Mouse (Mus musculus) liver, embryonic 15.5 days (tissue): Measurements from ENCODE around the gene Cdca4. TPM values are rescaled to one million over a fixed set of nuclear protein-coding genes. Genes with fewer than 3 reads are reported as not detected.

Source experiments
- ATAC-seq: fragments of 200-750 bp; cut with Nextera tagmentation; 2 replicates; pipeline ENCODE4 v1.8.0; 2017; ENCODE audit warnings: moderate number of reproducible peaks, mild to moderate bottlenecking, moderate library complexity; ENCODE audit not compliant: insufficient read depth
- H3K27ac ChIP-seq: fragments of 300-500 bp; sonication (generic); replicated peaks from 2 replicates; pipeline ENCODE4 v1.5.1; 2015; ENCODE audit warnings: mild to moderate bottlenecking, inconsistent platforms
- H3K27me3 ChIP-seq: fragments of 300-500 bp; sonication (generic); 2 replicates; pipeline ENCODE4 v1.6.1; 2015; ENCODE audit warnings: mild to moderate bottlenecking, inconsistent platforms
- H3K36me3 ChIP-seq: fragments of 300-500 bp; sonication (generic); replicated peaks from 2 replicates; pipeline ENCODE4 v1.6.1; 2015; ENCODE audit warnings: moderate library complexity, mild to moderate bottlenecking, inconsistent platforms
- H3K4me1 ChIP-seq: fragments of 300-500 bp; sonication (generic); replicated peaks from 2 replicates; pipeline ENCODE4 v1.6.1; 2015; ENCODE audit warnings: inconsistent platforms
- H3K4me2 ChIP-seq: fragments of 300-500 bp; sonication (generic); 2 replicates; pipeline ENCODE4 v1.6.1; 2015; ENCODE audit warnings: moderate library complexity, mild to moderate bottlenecking, inconsistent platforms
- H3K4me3 ChIP-seq: fragments of 300-500 bp; sonication (generic); replicated peaks from 2 replicates; pipeline ENCODE4 v1.5.1; 2015; ENCODE audit warnings: mild to moderate bottlenecking, inconsistent platforms
- H3K9ac ChIP-seq: fragments of 300-500 bp; sonication (generic); 2 replicates; pipeline ENCODE4 v1.6.1; 2015; ENCODE audit warnings: moderate library complexity, mild to moderate bottlenecking, inconsistent platforms
- H3K9me3 ChIP-seq: fragments of 300-500 bp; sonication (generic); replicated peaks from 2 replicates; pipeline ENCODE4 v1.6.1; 2016; ENCODE audit warnings: inconsistent platforms
- WGBS: fragments of 180-500 bp; shearing (Covaris S2); methylation state at CpG from one replicate; pipeline ENCODE4 v1.1.7; 2015; ENCODE audit warnings: mixed read lengths; ENCODE audit not compliant: insufficient replicate concordance; 5-methylcytosine and 5-hydroxymethylcytosine counted together
- polyA plus RNA-seq: library from polyadenylated mRNA; unstranded; fragments of >200 nt; fragmentation: Nextera tagmentation; extraction: Ambion mirVana; gene quantifications from 2 replicates; pipeline ENCODE4 v1.2.1, GENCODE M21; 2015

Cdca4 gene
- polyA plus RNA-seq, 1 experiment from 2014 or later = 62.9 TPM

DNA sequence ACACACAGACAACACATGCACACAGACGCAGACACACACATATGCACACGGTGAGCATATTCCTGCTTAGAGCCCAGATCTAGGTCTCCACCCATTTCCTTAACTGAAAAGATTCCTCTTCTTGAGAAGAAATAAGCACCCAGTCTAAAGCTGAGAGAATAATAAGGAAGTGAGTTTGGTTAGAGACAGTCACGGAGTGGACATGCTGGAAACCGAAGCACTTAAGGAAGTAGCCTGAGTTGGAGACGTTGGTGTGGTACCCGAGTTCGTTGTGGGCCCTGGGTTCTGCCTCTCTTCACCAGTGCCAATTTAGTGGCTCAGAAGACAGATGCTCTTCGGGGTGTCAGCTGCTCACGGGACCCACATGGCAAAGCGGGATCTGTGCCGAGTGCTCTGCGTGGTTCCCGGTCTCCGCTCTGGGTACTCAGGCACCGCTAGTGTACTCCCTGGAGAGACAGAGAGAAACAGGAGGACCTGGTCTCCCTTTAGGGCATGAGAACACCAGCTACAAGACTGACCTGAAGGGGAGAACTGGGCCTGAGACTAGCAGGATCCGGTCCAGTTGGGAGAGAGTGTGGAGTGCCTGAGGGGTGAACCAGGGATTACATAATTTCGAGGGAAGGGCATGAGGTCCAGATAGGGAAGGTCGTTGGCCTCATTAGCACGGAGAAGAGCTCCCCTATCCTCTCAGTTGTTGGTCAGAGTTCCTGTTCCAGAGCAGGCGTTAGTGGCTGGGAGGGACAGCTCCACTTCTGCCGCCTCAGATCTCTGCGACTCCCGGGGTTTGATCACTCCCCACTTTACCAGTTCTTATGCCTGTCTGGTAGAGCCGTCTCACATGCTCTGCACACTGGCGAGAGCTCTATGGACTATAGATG is 11.2 kb upstream of the Cdca4 start:
- Histone ChIP-seq H3K4me1 (no peaks in the 10 kb centered on the region), H3K4me3 (no peak overlapping the region), H3K9ac (no peak overlapping the region), H3K4me2 (no peak overlapping the region), H3K9me3 (0 out of 2 replicates have a peak, but pooled peaks cover 4% of the 10 kb centered on the region), H3K27ac (peak overlapping the region; percentile 55), H3K27me3 (no peaks in the 10 kb centered on the region), H3K36me3 (no peaks in the 10 kb centered on the region)
- ATAC-seq = peak; percentile 25; the same call in 1 of the 2 replicates
- WGBS = 52% methylated on average over 25 of the region's 25 CpGs

- Histone ChIP-seq H3K27me3 (no peaks in the 10 kb centered on the region), H3K9me3 (0 out of 2 replicates have a peak, but pooled peaks cover 4% of the 10 kb centered on the region), H3K4me3 (no peak overlapping the region), H3K9ac (no peak overlapping the region), H3K27ac (no peak overlapping the region), H3K4me1 (peaks cover 36% of the 10 kb centered on the region), H3K36me3 (0 out of 2 replicates have a peak, but pooled peaks cover 3% of the 10 kb centered on the region), H3K4me2 (no peak overlapping the region)
- WGBS = 56% methylated on average over 2 of the region's 2 CpGs
- no peak for ATAC-seq
Measured at GRCm38 (mm10) chr12:112835046-112835445, 5.8 kb upstream of the Cdca4 start.

GRCm38 (mm10) chr12:112833527-112833926 is 4.3 kb upstream of the Cdca4 start:
- peak overlapping the region; percentile 23 for H3K4me2 ChIP-seq
- 0 out of 2 replicates have a peak, but pooled peaks cover 3% of the 10 kb centered on the region for H3K36me3 ChIP-seq
- H3K9ac ChIP-seq = no peak overlapping the region
- 12% methylated on average over 6 of the region's 6 CpGs for WGBS
- no peaks in the 10 kb centered on the region for H3K27me3 ChIP-seq
- no peak overlapping the region for H3K4me3 ChIP-seq
- peaks cover 39% of the 10 kb centered on the region for H3K4me1 ChIP-seq
- H3K27ac ChIP-seq = peak overlapping the region; percentile 41
- no peak for ATAC-seq
- no peaks in the 10 kb centered on the region for H3K9me3 ChIP-seq

DNA sequence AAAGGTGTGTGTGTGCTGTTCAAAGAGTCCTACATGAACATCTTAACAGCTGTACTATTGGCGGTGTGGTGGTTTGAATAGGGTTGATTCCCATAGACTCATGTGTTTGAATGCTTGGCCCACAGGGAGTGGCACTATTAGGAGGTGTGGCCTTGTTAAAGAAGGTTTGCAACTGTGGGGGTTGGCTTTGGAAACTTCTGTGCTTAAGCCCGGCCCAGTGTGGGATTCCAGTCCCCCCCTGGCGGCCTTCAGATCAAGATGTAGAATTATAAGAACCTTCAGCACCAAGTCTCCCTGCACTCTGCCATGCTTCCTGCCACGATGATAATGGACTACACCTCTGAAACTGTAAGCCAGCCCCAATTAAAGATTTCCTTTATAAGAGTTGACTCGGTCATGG is 3.2 kb upstream of the Cdca4 start:
- Histone ChIP-seq H3K36me3 (peaks cover 8% of the 10 kb centered on the region), H3K4me3 (no peak overlapping the region), H3K9ac (no peak overlapping the region), H3K27ac (no peak overlapping the region), H3K9me3 (no peaks in the 10 kb centered on the region), H3K27me3 (no peaks in the 10 kb centered on the region), H3K4me1 (peaks cover 45% of the 10 kb centered on the region), H3K4me2 (no peak overlapping the region)
- ATAC-seq = no peak
- 78% methylated on average over 5 of the region's 5 CpGs for WGBS

GRCm38 (mm10) chr12:112830570-112830969 is 1.3 kb upstream of the Cdca4 start:
- H3K27me3 ChIP-seq = no peaks in the 10 kb centered on the region
- H3K4me3 ChIP-seq = peak overlapping the region; percentile 96
- WGBS = 63% methylated on average over 3 of the region's 3 CpGs
- H3K27ac ChIP-seq = peak overlapping the region; percentile 82; the same call in 1 of the 2 replicates
- no peak for ATAC-seq
- peaks cover 64% of the 10 kb centered on the region for H3K4me1 ChIP-seq
- peaks cover 26% of the 10 kb centered on the region for H3K36me3 ChIP-seq
- H3K9me3 ChIP-seq = no peaks in the 10 kb centered on the region
- peak overlapping the region; percentile 86 for H3K4me2 ChIP-seq
- peak overlapping the region; percentile 80 for H3K9ac ChIP-seq

DNA sequence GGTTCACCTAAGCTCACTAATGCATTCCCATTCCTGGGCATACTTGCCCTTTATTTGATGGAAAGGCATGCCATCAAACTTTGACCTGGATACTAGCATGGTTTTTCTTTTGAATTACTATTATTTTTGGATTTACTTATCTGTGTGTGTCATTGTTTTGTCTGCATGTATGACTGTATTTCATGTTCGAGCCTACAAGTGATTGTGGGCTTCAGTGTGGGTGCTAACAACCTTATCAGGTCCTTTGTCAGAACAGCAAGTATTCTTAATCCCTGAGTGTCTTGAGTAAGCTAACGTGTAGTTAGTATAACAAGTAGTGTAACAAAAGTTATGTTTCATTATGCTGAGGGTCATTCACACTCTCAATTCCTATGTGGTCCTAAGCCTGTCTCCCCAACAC is 918 bp upstream of the Cdca4 start:
- Histone ChIP-seq H3K9ac (peak overlapping the region; percentile 80), H3K27ac (peak overlapping the region; percentile 82), H3K27me3 (no peaks in the 10 kb centered on the region), H3K4me3 (peak overlapping the region; percentile 96), H3K4me1 (peaks cover 68% of the 10 kb centered on the region), H3K36me3 (peaks cover 31% of the 10 kb centered on the region), H3K9me3 (no peaks in the 10 kb centered on the region), H3K4me2 (peak overlapping the region; percentile 86)
- 8% methylated on average over 2 of the region's 2 CpGs for WGBS
- no peak for ATAC-seq

GRCm38 (mm10) chr12:112828501-112829243 is 551 bp downstream of the Cdca4 start:
- ATAC-seq = peak; percentile 67
- H3K9me3 ChIP-seq = no peaks in the 10 kb centered on the region
- H3K4me3 ChIP-seq = peak overlapping the region; percentile 96
- H3K4me1 ChIP-seq = peaks cover 77% of the 10 kb centered on the region
- H3K36me3 ChIP-seq = peaks cover 45% of the 10 kb centered on the region
- under 1% methylated on average over 51 of the region's 51 CpGs for WGBS
- no peaks in the 10 kb centered on the region for H3K27me3 ChIP-seq
- peak overlapping the region; percentile 94 for H3K27ac ChIP-seq
- peak overlapping the region; percentile 83 for H3K4me2 ChIP-seq
- peak overlapping the region; percentile 98 for H3K9ac ChIP-seq

DNA sequence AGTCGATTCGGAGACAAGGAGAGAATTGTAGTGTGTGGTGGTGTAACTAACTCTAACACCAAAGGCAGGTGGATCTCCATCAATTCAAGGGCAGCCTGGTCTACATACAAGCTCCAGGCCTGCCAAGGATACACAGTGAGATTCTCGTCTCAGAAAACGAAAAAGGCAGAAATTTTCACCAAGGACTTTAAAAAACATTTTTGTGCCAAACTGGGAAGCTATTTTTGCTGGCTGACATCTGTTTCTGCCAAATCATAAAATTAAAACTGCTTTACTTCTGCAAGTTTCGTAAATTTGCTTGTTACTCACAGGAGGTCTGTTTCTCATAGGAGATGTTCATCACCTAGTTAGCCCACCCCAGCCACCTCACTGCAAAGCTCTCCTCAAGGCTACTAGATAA is 3.3 kb downstream of the Cdca4 start:
- no peak overlapping the region for H3K27ac ChIP-seq
- no peaks in the 10 kb centered on the region for H3K27me3 ChIP-seq
- peak overlapping the region; percentile 83 for H3K4me2 ChIP-seq
- WGBS = 81% methylated on average over 5 of the region's 5 CpGs
- peaks cover 68% of the 10 kb centered on the region for H3K36me3 ChIP-seq
- no peak for ATAC-seq
- H3K4me1 ChIP-seq = peaks cover 75% of the 10 kb centered on the region
- H3K4me3 ChIP-seq = 0 out of 2 replicates have a peak overlapping the region, but pooled peaks have one; percentile 96
- no peaks in the 10 kb centered on the region for H3K9me3 ChIP-seq
- H3K9ac ChIP-seq = no peak overlapping the region

- H3K27ac ChIP-seq = no peak overlapping the region
- no peaks in the 10 kb centered on the region for H3K27me3 ChIP-seq
- no peak for ATAC-seq
- peaks cover 94% of the 10 kb centered on the region for H3K36me3 ChIP-seq
- H3K9me3 ChIP-seq = no peaks in the 10 kb centered on the region
- H3K4me1 ChIP-seq = peaks cover 76% of the 10 kb centered on the region
- WGBS = 33% methylated on average over 4 of the region's 4 CpGs
- 0 out of 2 replicates have a peak overlapping the region, but pooled peaks have one; percentile 21 for H3K4me2 ChIP-seq
- H3K4me3 ChIP-seq = no peak overlapping the region
- no peak overlapping the region for H3K9ac ChIP-seq
Measured at GRCm38 (mm10) chr12:112823221-112823620, 6.0 kb downstream of the Cdca4 start.

DNA sequence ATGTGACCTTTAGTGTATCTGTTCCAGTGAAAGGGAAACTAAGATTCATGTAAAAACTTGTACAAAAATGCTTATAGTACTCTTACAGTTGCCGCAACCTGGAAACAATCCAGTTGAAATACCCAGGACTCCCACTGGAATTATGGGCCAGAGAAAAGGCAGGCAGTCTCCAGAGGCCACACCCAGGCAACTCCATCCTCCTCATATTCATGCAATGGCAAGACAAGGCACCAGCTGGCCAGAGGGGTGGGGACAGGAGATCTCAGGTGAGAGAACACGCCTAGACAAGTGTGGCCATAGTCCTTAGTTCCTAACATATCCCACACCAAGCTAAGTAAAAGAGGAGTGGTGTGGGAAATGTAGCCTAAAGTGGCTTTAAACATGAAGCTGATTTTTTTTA is 6.5 kb downstream of the Cdca4 start:
- Histone ChIP-seq H3K27me3 (no peaks in the 10 kb centered on the region), H3K4me2 (0 out of 2 replicates have a peak overlapping the region, but pooled peaks have one; percentile 17), H3K9ac (no peak overlapping the region), H3K4me3 (no peak overlapping the region), H3K27ac (no peak overlapping the region), H3K9me3 (no peaks in the 10 kb centered on the region), H3K36me3 (peaks cover 96% of the 10 kb centered on the region), H3K4me1 (peaks cover 73% of the 10 kb centered on the region)
- no peak for ATAC-seq
- WGBS = 67% methylated on average over 2 of the region's 2 CpGs

DNA sequence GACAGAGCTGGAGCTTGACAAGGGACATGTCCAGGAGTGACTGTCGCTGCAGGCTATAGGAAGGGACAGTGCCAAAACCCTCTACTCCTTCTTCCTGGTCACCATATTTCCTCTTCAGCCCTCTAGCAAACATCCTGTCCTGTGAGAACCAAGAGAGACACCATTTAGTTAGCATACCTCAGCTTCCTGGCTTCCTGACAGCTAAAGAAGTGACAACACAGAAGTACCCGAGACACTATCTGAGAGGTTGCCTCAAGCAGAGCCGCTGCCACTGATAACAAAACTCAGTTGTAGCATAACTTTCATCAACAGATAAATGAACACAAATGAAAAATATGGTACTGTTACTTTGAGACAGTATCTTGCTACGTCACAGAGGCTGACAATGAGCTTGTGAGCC is 7.2 kb downstream of the Cdca4 start:
- H3K36me3 ChIP-seq = peaks cover 96% of the 10 kb centered on the region
- peaks cover 66% of the 10 kb centered on the region for H3K4me1 ChIP-seq
- H3K9me3 ChIP-seq = no peaks in the 10 kb centered on the region
- H3K4me2 ChIP-seq = no peak overlapping the region
- H3K27me3 ChIP-seq = no peaks in the 10 kb centered on the region
- H3K9ac ChIP-seq = no peak overlapping the region
- ATAC-seq = no peak
- no peak overlapping the region for H3K4me3 ChIP-seq
- no peak overlapping the region for H3K27ac ChIP-seq
- WGBS = 35% methylated on average over 4 of the region's 4 CpGs
